Mouse (Mus musculus) R1 (cell line): Measurements from ENCODE around the gene Sez6l.

Source experiments
- DNase-seq: peaks from one replicate; pipeline ENCODE4 v3.0.0-alpha.2; 2018; ENCODE audit warnings: low read depth, low spot score

Sez6l gene

DNA sequence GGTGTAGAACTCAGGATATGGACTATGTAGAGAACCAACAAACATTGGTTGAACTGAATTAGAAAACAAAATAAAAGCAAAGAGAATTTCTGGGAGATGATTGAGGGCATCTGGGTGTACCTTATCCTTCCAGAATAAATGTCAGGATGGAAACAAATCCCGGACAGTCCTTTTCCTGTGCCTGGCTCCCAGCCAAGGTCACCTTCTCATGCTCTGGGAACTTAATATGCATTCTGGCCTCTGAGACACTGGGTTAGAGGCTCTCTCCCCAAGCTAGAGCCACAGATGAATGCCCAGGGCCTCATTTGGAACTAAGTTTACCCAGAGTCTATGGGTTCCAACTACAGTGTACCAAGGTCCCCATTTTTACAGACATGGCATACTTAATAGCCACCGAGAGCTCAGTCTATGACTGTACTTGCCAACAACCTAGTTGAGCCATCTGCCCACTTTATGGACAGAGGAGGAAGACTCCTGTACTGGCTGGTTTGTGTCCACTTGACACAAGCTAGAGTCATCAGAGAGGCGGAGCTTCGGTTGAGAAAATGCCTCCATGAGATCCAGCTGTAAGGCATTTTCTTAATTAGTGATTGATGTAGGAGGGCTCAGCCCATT lies 7.3 kb upstream of the Sez6l start:
- no peak for DNase-seq

DNA sequence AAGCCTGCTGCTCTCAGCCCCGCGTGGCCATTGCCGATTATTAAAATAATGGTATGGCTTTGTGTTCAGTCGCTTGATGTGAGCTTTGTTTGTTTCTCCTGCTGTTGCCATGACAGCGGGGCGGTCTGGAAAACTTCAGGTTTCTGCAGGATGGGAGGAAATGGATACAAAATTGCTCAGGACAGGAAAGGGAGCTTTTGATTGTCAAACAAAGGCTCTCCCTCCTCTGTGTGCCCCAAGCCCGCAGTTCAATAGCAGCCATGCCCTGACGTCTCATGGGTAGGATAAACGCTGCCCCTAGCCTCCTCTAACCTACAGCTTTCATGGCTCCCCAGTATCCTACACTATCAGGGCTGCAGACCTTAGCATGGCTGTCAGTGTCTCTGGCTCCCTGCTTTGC lies 6.3 kb upstream of the Sez6l start:
- peak; percentile 57 for DNase-seq

DNA sequence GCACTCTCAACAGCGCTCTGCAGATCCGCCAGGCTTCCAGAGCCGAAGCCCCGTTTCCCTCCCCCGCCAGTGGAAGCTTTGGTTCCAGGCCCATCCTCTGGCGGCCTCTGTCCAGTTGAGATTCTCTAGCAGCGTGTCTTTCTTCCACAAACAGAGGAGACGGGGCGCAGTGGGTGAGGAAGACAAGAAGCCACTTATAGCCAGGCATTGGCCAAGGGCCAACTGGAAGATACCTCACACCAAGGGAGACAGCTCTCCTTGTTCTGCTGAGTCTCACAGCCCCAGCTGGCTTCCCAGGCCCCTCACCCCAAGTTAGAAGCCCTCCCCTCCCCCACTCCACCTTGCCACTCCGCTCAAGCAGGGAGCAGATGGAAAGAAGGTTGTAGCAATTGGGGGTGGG lies 765 bp upstream of the Sez6l start:
- DNase-seq, result no peak

DNA sequence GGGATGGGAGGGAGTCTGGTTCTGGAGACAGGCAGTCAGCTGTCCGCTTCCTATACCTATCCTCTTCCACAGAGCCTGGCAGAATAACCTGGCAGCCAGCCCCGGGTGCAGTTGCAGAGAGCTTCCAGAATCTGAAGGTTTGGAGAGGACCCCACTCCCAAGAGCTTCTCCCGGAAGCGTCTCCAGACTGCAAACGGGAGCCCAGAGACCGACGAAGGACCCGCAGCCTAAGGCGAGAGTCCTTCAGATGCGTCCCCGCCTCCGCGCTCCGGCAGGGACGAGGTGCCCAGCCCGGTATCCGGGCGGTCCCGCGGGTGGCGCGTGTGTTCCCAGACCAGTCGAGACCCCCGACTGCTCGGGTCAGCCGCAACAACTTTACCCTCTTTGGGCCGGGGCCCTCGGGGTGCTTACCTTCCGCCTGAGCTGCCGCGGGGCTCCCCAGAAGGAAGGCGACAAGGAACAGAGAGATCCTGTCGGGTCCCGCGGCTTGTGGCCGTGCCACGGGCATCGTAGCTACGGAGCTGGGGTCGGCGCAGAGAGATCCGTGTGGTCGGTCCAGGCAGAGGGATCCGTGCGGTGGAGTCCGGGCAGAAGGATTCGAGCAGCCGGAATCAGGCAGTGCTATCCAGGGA lies 508 bp downstream of the Sez6l start:
- DNase-seq, result no peak

DNA sequence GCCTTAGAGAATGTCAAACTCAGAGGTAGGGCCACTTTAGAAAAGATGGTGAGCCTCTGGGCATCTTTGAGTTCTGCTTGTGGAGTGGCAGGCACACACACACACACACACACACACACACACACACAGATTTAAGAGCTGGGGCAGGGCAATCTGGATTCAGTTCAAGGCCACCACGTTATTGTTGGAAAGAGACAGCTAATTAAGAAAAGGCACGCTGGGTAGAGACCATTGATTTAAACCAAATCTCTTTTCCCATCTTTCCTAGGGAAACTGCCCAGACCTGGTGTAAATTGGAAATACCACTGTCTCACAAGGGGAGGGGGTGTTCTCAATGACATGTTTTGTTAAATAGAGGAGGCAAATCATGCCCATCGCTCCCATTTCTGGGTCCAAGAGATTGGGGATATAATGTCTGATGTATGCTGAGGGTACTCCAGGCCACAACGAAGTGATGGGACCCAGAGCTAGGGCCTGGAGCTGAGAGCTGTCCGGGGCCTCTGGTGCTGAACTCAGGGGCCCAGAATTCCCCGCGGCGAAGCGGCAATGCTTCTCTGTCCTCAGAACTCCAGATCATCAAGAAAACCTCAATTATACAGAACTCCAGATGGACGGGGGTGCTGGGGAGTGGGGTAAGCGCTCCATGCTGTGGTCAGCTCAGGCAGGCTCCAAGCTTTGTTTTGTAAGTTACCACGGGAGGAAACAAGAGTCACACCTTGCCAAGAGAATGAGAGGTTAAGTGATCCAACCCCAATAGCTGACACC lies 1.7 kb downstream of the Sez6l start:
- DNase-seq, result peak; percentile 55

DNA sequence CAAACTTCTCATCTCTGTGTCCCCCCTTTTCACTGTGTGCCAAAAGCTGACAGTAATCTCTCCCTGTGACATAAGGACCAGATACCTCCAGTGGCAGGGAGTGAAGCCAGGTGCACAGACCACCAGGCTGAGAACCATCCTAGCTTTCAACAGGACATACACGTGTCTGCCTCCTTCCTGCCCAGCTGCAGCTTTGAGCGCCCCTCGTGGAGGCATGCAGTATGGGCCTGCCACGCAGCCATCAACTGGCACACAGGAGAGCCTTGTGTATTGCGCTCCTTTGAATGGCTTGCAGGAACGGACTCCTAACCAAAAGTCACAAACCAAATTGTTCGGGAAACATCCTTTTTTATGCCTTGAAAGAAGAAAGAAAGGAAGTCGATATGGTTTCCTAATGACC lies 3.1 kb downstream of the Sez6l start:
- peak; percentile 73 for DNase-seq

DNA sequence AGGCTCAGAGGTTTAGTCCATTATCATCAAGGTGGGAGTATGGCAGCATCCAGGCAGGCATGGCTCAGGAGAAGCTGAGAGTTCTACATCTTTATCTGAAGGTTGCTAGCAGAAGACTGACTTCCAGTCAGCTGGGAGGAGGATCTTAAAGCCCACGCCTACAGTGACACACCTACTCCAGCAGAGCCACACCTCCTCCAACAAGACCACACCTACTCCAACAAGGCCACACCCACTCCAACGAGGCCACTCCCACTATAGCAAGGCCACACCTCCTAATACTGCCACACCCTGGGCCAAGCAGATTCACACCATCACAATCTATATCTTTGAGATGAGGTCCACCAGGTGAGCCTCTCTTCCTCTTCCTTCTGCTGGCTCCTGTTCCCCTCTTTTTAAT lies 4.8 kb downstream of the Sez6l start:
- peak; percentile 54 for DNase-seq

DNA sequence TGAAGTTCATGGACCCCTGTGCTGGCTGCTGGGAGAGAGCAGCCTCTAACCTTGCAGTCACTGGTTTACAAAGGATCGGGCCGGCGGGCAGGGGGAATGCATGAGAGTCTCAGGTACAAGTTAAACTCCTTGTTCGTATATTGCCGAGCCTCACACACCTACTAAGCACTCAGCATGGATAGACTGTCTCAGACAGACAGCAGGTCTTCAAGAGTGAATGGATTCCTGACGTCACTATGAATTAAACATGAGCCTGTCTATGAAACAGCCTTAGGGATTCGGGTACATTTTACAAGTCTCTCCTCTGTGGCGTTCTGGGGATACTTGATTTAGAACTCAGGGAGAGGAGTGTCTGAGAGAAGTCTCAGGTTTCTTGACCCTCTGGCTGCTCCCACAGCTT lies 11.5 kb downstream of the Sez6l start:
- DNase-seq, result no peak

DNA sequence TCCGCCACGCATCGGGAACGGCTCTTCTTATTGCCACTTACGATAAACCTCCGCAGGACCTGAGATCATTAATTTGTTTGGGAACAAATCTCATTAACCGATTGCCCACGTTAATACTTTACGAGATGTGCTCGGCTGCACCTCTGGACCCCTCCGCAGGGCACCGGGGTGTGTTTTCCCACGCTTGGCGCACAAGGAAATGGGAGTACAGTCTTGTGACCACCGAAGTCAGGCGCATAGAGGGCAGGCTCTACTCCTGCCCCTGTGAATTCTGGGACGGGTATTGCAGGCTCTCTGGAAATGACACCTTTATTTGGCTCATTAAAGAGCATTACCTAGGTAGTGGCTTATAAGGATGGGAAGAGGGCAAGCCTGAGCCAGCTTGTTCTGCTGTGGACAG lies 11.9 kb downstream of the Sez6l start:
- DNase-seq, result no peak

DNA sequence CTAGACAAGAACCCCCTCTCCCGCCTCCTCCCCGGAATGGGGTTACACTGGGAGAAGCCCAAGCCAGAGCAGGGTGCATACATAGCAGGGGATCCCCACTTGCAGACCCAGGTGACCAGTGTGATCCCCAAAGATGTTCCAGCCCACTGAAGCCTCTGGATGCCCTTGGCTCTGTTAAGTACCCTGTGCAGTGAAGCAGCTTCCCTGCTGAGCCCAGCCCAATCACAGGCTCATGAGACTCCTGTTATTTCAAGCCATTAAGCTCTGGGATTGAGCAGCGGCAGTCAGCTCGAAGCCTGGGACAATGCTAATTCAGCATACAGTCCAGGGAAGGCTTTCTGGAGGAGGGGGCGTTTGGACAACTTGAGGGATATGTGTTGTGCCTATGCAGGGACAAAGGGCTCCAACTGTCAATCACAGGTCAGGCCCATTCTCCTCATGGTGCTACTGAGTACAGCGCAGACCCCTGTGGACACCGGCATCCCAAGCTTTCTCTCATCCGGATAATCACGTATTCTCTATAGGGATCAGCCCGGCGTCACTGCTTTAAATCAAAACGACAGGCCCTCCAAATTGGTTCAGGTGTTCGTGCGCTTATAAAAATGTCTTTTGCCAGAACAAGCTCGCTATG lies 16.0 kb downstream of the Sez6l start:
- DNase-seq, result no peak

DNA sequence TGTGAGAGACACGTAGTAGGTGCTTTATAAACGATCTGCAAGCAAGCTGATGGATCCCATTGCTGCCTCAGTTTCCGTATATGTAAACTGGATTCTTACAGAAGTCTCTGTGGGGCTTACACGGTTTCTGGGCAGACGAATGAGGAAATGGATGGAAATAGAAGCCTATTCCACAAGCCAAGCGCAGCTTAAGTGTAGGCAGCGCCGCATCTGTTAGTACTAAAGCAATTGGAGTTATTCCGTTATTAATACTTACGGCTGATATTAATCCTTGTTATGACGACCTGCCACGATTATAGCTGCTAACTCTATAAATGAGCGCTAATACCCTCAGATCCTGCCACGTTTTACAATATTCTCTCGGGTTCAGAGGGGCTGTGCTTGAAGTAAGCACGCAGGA lies 16.8 kb downstream of the Sez6l start:
- no peak for DNase-seq

DNA sequence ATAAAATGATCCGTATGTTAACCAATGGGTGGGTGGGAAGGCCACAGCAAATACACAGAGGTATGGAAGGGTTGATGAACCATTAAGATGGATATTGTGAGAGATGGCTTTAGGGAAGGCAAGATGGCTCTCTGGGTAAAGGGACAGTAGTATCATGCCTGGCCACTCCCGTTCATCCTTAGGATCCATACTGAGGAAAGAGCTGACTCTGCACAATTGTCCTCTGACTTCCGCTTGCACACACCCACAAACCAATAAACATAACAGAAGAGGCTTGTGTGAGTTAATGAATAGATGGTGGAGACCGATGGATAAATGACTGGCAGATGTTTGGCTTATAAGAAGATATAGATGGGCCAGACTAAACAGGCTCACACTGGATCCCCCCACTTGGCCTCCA lies 19.6 kb downstream of the Sez6l start:
- peak; percentile 16 for DNase-seq

DNA sequence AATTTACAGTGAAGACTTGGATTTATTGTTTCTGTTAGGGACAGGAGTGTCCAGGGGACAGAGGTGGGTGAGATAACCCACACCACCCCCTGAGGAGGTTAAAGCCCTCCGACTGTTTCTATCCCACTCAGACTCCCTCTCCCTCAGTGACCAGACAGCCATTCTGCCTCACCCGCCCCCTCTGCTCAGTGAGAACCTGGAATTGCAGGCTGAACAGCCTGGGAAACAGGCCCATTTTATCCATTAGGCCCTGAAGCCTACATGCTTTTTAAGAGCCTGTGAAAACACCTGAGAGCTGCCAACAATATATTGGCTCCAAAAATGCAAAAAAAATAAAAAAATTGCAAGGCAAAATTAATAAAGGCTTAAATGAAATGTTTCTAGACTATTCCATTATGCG lies 20.3 kb downstream of the Sez6l start:
- peak; percentile 16 for DNase-seq

DNA sequence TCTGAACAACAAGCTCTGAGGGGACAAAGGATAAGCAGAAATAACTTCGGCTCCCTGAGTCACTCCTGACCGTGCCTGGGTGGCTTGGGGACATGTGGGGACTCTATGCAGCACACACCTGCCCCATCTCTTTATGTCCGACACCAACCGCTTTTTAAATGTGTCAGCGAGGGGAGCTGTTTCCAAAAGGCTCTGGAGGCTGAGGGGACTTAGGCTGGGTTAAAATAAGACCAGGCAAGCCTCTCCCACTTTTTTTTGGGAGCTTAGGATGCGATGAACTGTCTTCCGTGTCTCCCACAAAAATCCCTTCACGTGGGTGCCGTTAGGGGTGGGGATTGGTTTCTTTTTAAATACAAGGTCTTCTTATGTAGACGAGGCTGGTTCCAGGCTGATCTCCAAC lies 22.5 kb downstream of the Sez6l start:
- no peak for DNase-seq

DNA sequence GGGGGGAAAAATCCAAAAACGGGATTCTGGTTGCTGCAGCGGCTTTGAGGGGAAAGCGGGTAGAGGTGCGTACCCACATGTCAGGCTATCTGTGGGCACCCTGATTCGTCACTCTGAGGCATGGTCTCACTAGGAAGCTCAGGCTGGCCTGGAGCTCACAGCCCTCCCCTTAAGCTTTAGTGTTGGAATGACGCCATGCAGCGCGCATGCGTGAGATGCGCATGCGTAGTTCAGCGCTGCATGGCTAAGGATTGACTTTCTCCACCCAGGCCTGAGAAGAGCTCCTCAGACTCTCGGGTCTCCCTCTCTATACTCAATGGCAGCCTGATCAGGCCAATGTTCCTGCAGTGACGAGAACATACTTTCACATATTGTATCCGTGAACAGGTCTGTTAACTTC lies 24.2 kb downstream of the Sez6l start:
- peak; percentile 87 for DNase-seq

DNA sequence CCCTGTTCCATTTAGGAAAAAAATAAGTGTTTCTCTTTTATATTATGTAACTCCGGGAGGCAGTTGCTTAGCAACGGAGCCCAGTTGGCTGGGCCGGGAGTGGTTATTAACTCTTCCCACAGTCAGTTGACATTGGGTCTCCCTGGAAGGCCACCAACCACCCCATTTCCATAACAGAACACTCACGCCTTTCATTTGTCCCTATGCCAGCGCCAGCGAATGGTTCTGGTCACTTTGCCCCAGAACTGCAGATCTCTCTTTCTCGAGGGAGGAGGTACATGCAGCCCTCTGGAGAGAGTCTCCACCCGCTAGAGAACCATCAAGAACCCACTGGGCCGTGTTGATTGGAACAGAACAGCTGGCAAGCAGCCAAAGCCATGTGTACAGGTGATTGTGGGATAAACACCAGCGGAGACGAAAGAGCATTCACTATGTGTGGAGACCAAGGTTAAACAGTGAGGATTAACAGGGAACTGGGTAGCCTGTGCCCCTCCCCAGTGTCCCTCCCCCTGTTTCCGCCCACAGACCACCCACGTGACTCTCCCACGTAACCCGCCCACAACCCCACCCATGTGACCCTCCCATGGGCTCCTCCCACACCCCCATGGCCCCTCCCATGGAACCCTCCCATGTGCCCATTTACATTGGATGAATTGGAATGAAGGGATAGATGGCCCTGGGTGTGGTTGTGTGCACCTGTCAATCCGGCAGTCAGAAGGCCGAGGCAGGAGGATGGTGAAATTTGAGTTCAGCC lies 24.8 kb downstream of the Sez6l start:
- peak; percentile 93 for DNase-seq

DNA sequence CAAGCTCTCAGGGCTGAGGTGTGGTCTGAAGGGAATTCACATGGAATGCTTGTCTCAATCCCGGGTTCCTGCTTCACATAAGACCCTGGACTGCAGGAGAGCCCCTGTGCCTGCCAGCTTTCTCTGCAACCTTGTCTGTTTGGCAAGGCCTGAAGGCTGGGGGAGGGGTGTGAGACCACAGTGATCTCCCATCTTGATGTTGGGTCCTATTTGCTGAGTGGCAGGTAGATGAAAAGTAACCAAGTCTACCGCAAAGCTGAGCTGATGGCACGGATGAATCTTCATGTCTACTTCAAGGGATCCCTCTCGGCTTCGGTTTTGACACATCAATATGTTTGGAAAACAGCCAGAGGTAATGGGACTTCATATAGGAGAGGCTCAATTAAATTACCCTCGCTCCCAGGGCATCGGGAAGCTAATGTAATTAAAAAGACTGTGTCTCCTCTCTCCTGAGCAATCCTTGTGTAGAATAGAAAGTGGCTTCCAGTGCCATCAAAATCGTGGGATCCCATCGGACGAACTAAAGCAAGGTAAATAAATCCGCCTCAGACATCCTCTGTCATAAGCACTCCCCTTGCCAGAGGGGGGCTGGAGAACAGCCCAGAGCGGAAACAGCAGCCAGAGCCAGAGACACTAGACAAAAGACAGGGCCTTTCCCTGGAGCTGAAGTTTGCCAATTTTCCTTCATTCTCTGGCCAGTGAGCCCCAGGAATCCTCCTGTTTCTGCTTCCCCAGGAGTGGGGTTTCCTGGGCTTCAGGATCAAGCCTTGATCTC lies 28.0 kb downstream of the Sez6l start:
- no peak for DNase-seq

DNA sequence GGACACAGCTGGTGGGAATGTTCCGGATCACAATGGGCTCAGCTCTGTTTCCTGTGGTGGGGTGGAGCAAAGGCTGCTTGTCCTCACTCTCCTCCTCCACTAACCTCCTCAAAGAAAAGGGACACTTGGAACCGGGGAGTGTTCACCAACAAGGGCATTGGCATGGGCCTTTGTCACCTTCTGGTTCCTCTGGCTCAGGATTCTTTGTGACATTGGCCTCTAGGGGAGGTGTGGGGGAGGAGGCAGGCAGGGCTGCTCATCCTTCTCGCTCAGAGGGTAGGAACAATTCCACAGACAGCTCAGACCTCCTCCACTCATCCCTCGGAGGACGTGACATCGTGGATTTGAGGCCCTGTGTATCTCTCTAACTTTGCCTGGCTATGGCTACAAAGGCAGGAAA lies 30.2 kb downstream of the Sez6l start:
- no peak for DNase-seq

DNA sequence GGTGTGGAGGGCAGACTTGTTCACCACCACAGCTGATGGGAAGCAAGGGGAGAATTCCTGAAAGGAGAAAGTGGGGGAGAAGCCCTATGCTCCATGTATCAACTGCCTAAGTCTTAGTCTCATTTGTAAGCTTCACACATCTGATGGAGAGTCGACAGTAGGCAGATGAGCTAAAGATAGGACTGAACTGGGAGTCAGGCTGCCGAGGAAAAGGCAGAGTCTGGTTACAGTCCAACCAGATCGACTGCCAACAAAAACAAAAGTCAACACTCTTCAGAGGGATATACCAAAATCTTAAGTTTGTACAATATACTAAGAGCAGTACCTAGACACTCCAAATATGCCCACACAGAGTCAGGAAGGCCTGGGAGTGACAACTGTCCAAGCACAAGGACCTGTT lies 38.7 kb downstream of the Sez6l start:
- DNase-seq, result no peak

DNA sequence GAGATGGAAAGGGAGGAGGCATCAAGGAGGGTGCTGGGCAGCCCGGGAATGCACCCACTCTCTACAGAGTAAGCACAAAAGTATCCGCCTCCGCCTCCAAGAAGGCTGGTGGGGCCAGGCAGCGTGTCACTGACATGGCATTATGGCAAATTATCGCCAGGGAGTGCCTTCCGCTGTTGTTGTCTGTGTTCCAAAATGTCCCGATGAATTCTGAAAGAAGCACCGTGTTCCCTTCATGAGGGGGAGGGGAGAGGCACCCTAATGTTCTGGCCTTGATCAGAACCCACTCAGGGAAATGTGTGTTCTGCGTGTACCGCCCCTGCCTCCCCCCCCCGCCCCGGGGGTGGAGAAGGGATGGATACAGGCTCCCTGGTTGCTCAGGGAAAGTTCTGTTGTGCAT lies 41.1 kb downstream of the Sez6l start:
- no peak for DNase-seq

DNA sequence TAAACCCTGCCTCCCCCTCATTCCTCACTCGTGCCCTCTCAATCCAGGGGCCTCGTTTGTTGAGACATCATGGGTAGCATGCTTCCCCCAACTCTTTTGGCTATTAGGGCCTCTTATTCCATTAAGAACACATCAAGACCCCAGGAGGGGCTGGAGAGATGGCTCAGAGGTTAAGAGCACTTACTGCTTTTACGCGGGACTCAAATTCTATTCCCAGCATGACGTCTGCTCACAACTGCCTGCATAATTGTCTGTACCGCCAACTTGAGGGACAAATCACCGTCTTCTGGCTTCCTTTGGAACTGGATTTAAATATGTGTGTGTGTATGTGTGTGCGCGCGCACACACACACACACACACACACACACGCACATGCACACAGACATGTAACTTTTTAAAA lies 42.8 kb downstream of the Sez6l start:
- DNase-seq, result peak; percentile 10
